18 mouse cellular contexts compared by ENCODE assay signal in the genomic region with DNA sequence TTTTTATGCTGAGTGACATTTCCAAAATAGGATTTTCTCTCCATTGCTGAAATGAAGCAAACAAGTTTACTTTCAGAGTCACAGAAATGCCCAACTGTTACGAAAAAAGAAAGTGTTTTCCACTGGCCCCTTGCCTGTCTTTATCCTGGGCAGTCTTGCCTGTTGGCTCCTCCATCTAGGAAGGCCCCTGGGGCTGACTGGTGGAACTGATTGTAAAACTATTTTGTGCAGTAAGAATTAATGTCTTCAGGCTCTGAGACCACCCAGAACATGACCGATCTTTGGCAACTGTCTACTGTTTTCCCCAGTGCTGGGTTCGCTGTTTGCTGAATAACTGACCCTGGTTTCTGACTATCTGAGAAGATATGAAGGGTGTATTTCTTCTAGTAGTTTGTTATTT. TPM values are rescaled to one million over a fixed set of nuclear protein-coding genes. Genes with fewer than 3 reads are reported as not detected.
DNase-seq lines count a peak whose midpoint lies in the region; ATAC-seq and TF ChIP-seq lines count a peak whose summit lies in the region.
"Had no signal": no experiment of that assay in that cellular context is flagged by ENCODE, and none has a peak within 500 bp of the region (broad histone marks: within the 10 kb centered on the region; RNA-seq: fewer than 3 reads in every experiment).

No protein-coding gene starts in this region.

- peak; percentile 75 for DNase-seq in cerebellum, adult 9-10 months
- DNase-seq in cerebellum, adult 8-10 months = no peak
- DNase-seq in left cerebral cortex, adult 2 months (ENCODE audit: extremely low spot score in 1 of 2, low spot score in 2 of 2) = no peak
- DNase-seq in left cerebral cortex, adult 8-10 months (ENCODE audit: low spot score in 2 of 2) = no peak
- DNase-seq in right cerebral cortex, postnatal 4 days = no peak
- DNase-seq: adrenal gland, adult 8-10 months; B cell, adult 2 months; heart, postnatal 4 days; kidney, adult 8-10 months; lung, postnatal 36 days had no signal

- no peaks in the 10 kb centered on the region for H3K36me3 ChIP-seq in hindbrain, embryonic 15.5 days
- no peaks in the 10 kb centered on the region for H3K36me3 ChIP-seq in neural tube, embryonic 14.5 days (ENCODE audit: control insufficient read depth, insufficient read depth, low read length)
- H3K36me3 ChIP-seq: forebrain, embryonic 10.5 days; limb, embryonic 13.5 days; liver, embryonic 15.5 days; midbrain, embryonic 12.5 days; stomach, embryonic 15.5 days had no signal

- H3K27me3 ChIP-seq in hindbrain, embryonic 15.5 days = no peaks in the 10 kb centered on the region
- H3K27me3 ChIP-seq in neural tube, embryonic 14.5 days (ENCODE audit: control insufficient read depth, insufficient read depth, low read length) = 0 out of 2 replicates have a peak, but pooled peaks cover 5% of the 10 kb centered on the region

- H3K27ac ChIP-seq in left cerebral cortex, adult 2 months = peak overlapping the region; percentile 96
- peak overlapping the region; percentile 99; the same call in 1 of the 2 replicates for H3K27ac ChIP-seq in hindbrain, embryonic 15.5 days (replicated peaks)
- H3K27ac ChIP-seq in neural tube, embryonic 14.5 days (ENCODE audit: low read depth, low read length) = no peak overlapping the region
- H3K27ac ChIP-seq: limb, embryonic 13.5 days; liver, embryonic 15.5 days had no signal

- ATAC-seq in hindbrain, embryonic 15.5 days (ENCODE audit: low FRiP score, low read depth) = no peak
- ATAC-seq in neural tube, embryonic 14.5 days (ENCODE audit: low read depth) = no peak

- no peak for TF ChIP-seq CTCF in left cerebral cortex, adult 2 months (IDR thresholded peaks at IDR 0.05)

- H3K9me3 ChIP-seq in hindbrain, embryonic 15.5 days = no peaks in the 10 kb centered on the region
- H3K9me3 ChIP-seq in neural tube, embryonic 14.5 days (ENCODE audit: control insufficient read depth, low read length) = no peaks in the 10 kb centered on the region
- H3K9me3 ChIP-seq: forebrain, embryonic 10.5 days; limb, embryonic 13.5 days; liver, embryonic 15.5 days; midbrain, embryonic 12.5 days; stomach, embryonic 15.5 days had no signal

- H3K4me1 ChIP-seq in hindbrain, embryonic 15.5 days (replicated peaks) = peaks cover 17% of the 10 kb centered on the region
- peaks cover 3% of the 10 kb centered on the region; the same call in 1 of the 2 replicates for H3K4me1 ChIP-seq in neural tube, embryonic 14.5 days (ENCODE audit: control insufficient read depth, insufficient read depth, low read length)

- intact Hi-C loops in left cerebral cortex, adult 2 months (cut with DNase I) = no loop called here

- H3K4me2 ChIP-seq in hindbrain, embryonic 15.5 days = peak overlapping the region; percentile 79; the same call in 1 of the 2 replicates
- H3K4me2 ChIP-seq in neural tube, embryonic 14.5 days (ENCODE audit: low read depth, low read length) = peak overlapping the region; percentile 90; the same call in 1 of the 2 replicates

- H3K4me3 ChIP-seq in left cerebral cortex, adult 2 months = no peak overlapping the region
- H3K4me3 ChIP-seq in hindbrain, embryonic 15.5 days = peak overlapping the region; percentile 86; the same call in 1 of the 2 replicates
- no peak overlapping the region; the same call in 1 of the 2 replicates for H3K4me3 ChIP-seq in neural tube, embryonic 14.5 days (ENCODE audit: low read depth, low read length)

- WGBS in hindbrain, embryonic 15.5 days = 69% methylated on average over 3 of the region's 3 CpGs
- WGBS in neural tube, embryonic 14.5 days = 77% methylated on average over 3 of the region's 3 CpGs

- no peak overlapping the region for H3K9ac ChIP-seq in hindbrain, embryonic 15.5 days
- no peak overlapping the region for H3K9ac ChIP-seq in neural tube, embryonic 14.5 days (replicated peaks; ENCODE audit: low read depth, low read length)
- H3K9ac ChIP-seq: liver, embryonic 15.5 days had no signal

RNA-seq across cellular contexts. Expression of gene Gnao1, which starts 0.5 kb away (rescaled TPM):
- total RNA-seq in left cerebral cortex, adult 2 months (2021) = 100 to 1,000 TPM; 679 to 734 TPM
- total RNA-seq in left cerebral cortex, adult 8-10 months (2022) = 100 to 1,000 TPM; 673 to 703 (median 694) TPM
- polyA plus RNA-seq in hindbrain, embryonic 15.5 days (2015; fragmentation: Nextera tagmentation; extraction: Ambion mirVana) = 225 and 267 TPM in 2 replicates
- polyA plus RNA-seq in neural tube, embryonic 14.5 days (2014; fragmentation: Nextera tagmentation; extraction: Ambion mirVana) = 199 and 214 TPM in 2 replicates
- total RNA-seq: neutrophil, adult 5-6 weeks had no signal
